Mouse (Mus musculus): ENCODE data around the gene Cd3eap.
A peak's percentile ranks its signal among the peaks of the same experiment; 100 is the strongest.

Gene Cd3eap

GRCm38 (mm10) chr7:19359299-19359891 lies at the start of gene Cd3eap, which contains the start of gene Ppp1r13l:
Gene Cd3eap, minus strand, starts transcription at chr7:19359483.
Gene Ppp1r13l, plus strand, starts transcription at chr7:19359749.
- peak; percentile 92 for DNase-seq

GRCm38 (mm10) chr7:19405417-19405816 lies 46.1 kb upstream of the Cd3eap start:
- peak; percentile 90 for DNase-seq

GRCm38 (mm10) chr7:19404476-19404875 lies 45.2 kb upstream of the Cd3eap start, which contains the start of gene Ckm:
Gene Ckm, plus strand, starts transcription at chr7:19404776.
- no peak for DNase-seq

GRCm38 (mm10) chr7:19403731-19404296 lies 44.5 kb upstream of the Cd3eap start, which contains the start of gene Klc3:
Gene Klc3, minus strand, starts transcription at chr7:19404104.
- peak; percentile 84 for DNase-seq

GRCm38 (mm10) chr7:19402535-19403112 lies 43.3 kb upstream of the Cd3eap start:
- DNase-seq: no peak

- no peak for DNase-seq
Measured at GRCm38 (mm10) chr7:19400946-19401345, 41.7 kb upstream of the Cd3eap start.

- DNase-seq: peak; percentile 72
Measured at GRCm38 (mm10) chr7:19399496-19400280, 40.4 kb upstream of the Cd3eap start.

- DNase-seq: no peak
Measured at GRCm38 (mm10) chr7:19394484-19394883, 35.2 kb upstream of the Cd3eap start.

- no peak for DNase-seq
Measured at GRCm38 (mm10) chr7:19388699-19389413, 29.6 kb upstream of the Cd3eap start.

- DNase-seq: no peak
Measured at GRCm38 (mm10) chr7:19383708-19384107, 24.4 kb upstream of the Cd3eap start.

- no peak for DNase-seq
Measured at GRCm38 (mm10) chr7:19382166-19382541, 22.9 kb upstream of the Cd3eap start.

- DNase-seq: peak; percentile 99
Measured at GRCm38 (mm10) chr7:19381377-19382165, 22.3 kb upstream of the Cd3eap start, which contains the start of gene Ercc2. Gene Ercc2, plus strand, starts transcription at chr7:19382010.

- DNase-seq: no peak
Measured at GRCm38 (mm10) chr7:19378049-19378448, 18.8 kb upstream of the Cd3eap start.

- DNase-seq: no peak
Measured at GRCm38 (mm10) chr7:19376019-19376418, 16.7 kb upstream of the Cd3eap start.

GRCm38 (mm10) chr7:19375368-19375767 lies 16.1 kb upstream of the Cd3eap start:
- DNase-seq: no peak

- DNase-seq: no peak
Measured at GRCm38 (mm10) chr7:19373367-19373766, 14.1 kb upstream of the Cd3eap start.

GRCm38 (mm10) chr7:19369823-19370425 lies 10.6 kb upstream of the Cd3eap start:
- DNase-seq: peak; percentile 78

- DNase-seq: peak; percentile 88
Measured at GRCm38 (mm10) chr7:19368380-19368779, 9.1 kb upstream of the Cd3eap start.

GRCm38 (mm10) chr7:19365376-19365775 lies 6.1 kb upstream of the Cd3eap start:
- DNase-seq: no peak

GRCm38 (mm10) chr7:19363881-19364280 lies 4.6 kb upstream of the Cd3eap start:
- DNase-seq: peak; percentile 88

- DNase-seq: no peak
Measured at GRCm38 (mm10) chr7:19362276-19362675, 3.0 kb upstream of the Cd3eap start.
